Mouse (Mus musculus): ENCODE data around the gene Orm1.

DNA sequence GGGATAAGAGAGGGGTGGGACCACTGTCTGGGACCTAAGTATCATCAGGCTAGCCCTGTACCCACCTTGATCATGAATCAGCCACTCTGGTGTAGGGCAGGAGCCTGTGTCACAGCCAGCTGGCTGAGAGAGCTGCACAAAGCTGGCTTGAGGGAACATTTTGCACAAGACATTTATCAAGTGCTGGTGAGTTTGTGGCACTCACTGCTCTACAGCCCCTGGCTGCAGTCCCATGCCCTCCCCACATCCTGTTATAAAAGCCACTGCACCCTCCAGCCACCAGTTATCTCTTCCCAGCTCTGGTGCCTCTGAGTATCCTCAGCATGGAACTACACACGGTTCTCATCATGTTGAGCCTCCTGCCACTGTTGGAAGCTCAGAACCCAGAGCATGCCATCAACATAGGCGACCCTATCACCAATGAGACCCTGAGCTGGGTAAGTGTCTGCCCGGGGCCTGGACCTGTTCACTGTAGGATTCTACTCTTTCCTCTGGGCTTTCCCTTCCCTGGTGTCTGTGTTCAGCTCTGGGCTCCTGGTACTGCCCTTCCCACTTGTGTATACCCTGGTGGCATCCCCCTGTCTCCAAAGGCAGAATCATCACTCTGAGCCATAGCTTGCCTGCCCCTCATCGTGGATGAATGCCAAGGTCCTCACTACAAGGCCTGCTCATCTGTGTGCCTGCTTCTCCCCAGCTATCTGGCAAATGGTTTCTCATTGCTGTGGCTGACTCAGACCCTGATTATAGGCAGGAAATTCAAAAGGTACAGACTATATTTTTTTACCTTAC lies 11.7 kb downstream of the Orm1 start, which contains the start of gene Orm3:
- TF ChIP-seq POLR2A (IDR thresholded peaks at IDR 0.05; ENCODE audit: control insufficient read depth, extremely low read depth, insufficient read depth, low read length, poor library complexity) (no peak), CTCF (IDR thresholded peaks at IDR 0.05; ENCODE audit: borderline replicate concordance, control insufficient read depth, extremely low read depth, insufficient read depth, low read length, poor library complexity) (no peak)

All from thymus, adult 2 months (tissue).